Mouse (Mus musculus): ENCODE data around the gene 9330182O14Rik. TPM values are rescaled to one million over a fixed set of nuclear protein-coding genes. Genes with fewer than 3 reads are reported as not detected.

9330182O14Rik gene
- polyA plus RNA-seq, 1 experiment from 2014 or later = not detected

DNA sequence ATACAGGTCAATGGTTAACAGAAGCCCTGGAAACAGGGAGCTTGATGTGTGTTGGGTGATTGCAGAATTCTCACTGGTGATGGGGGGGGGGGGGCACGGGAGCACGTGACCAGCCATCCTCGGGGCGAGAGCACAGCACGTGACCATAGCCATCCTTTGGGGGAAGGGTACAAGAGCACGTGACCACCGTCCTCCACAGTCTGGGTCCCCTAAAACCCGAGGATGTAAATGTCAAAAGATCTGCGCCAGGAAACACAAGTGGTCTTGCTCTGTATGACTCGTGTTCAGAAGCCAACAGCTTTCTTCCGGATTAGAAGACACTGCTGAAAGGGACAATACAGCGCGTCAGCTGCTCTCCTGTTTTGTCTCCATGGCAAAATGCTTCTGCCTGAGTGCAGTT is 35.5 kb downstream of the 9330182O14Rik start:
- Histone ChIP-seq H3K4me2 (ENCODE audit: low read depth, low read length) (peak overlapping the region; percentile 40), H3K27me3 (replicated peaks; ENCODE audit: control insufficient read depth, insufficient read depth, low read length) (no peaks in the 10 kb centered on the region), H3K9me3 (ENCODE audit: control insufficient read depth, low read length) (no peaks in the 10 kb centered on the region), H3K4me1 (ENCODE audit: control insufficient read depth, insufficient read depth, low read length) (peaks cover 15% of the 10 kb centered on the region), H3K9ac (ENCODE audit: low read depth, low read length) (no peak overlapping the region), H3K36me3 (ENCODE audit: control insufficient read depth, insufficient read depth, low read length) (no peaks in the 10 kb centered on the region), H3K4me3 (ENCODE audit: low read depth, low read length) (peak overlapping the region; percentile 13; the same call in 1 of the 2 replicates), H3K27ac (replicated peaks; ENCODE audit: low read depth, low read length) (no peak overlapping the region)
- 34% methylated on average over 12 of the region's 13 CpGs for WGBS
- ATAC-seq (ENCODE audit: low read depth) (0 out of 2 replicates have a peak, but pooled peaks have one; percentile 4), DNase-seq (ENCODE audit: low spot score) (peak; percentile 61)

DNA sequence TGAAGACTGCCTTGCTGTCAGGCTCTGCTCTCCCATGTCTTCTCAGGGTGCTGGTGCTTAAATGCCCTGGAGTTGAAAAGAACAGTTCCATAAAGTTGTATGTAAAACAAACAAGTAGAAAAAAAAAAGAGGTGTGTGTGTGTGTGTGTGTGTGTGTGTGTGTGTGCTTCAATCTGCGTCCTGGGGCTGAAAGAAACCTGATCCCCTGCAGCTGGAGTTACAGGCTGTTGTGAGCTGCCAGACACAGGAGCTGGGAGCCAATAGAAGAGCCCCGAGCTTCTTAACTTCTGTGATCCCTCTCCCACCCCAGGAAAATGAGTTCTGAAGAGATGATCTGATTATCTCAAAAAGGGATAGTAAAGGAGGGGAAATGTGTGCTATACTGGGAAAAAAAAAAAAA is 45.3 kb downstream of the 9330182O14Rik start:
- no peaks in the 10 kb centered on the region for H3K36me3 ChIP-seq (ENCODE audit: control insufficient read depth, insufficient read depth, low read length)
- no peak overlapping the region for H3K27ac ChIP-seq (replicated peaks; ENCODE audit: low read depth, low read length)
- H3K4me1 ChIP-seq (ENCODE audit: control insufficient read depth, insufficient read depth, low read length) = peaks cover 3% of the 10 kb centered on the region; the same call in 1 of the 2 replicates
- 7% methylated on average over 2 of the region's 2 CpGs for WGBS
- H3K4me3 ChIP-seq (ENCODE audit: low read depth, low read length) = no peak overlapping the region
- ATAC-seq (ENCODE audit: low read depth) (0 out of 2 replicates have a peak, but pooled peaks have one; percentile 57), DNase-seq (ENCODE audit: low spot score) (peak; percentile 84)
- H3K4me2 ChIP-seq (ENCODE audit: low read depth, low read length) = no peak overlapping the region
- H3K9me3 ChIP-seq (ENCODE audit: control insufficient read depth, low read length) = no peaks in the 10 kb centered on the region
- H3K9ac ChIP-seq (ENCODE audit: low read depth, low read length) = no peak overlapping the region
- H3K27me3 ChIP-seq (replicated peaks; ENCODE audit: control insufficient read depth, insufficient read depth, low read length) = no peaks in the 10 kb centered on the region

DNA sequence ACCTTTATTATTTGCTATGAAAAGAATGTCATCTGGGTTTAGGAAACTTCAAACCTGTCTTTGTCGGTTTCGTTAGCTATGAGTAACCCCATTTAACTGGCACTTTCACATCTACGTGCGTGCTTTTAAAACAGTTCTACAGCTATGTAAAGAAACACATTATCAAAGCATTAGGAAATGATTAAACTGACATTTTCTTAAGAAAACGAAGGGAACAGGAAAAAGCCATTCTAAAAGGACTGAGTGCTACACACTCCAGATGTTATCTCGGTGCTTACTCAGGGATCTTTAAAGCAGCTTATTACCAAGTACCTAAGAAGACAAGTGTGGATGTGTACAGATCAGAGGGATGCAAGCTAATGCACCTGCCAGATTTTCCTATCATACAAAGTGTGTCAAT is 52.9 kb downstream of the 9330182O14Rik start:
- Histone ChIP-seq H3K9me3 (ENCODE audit: control insufficient read depth, low read length) (no peaks in the 10 kb centered on the region), H3K4me3 (ENCODE audit: low read depth, low read length) (no peak overlapping the region), H3K4me1 (ENCODE audit: control insufficient read depth, insufficient read depth, low read length) (no peaks in the 10 kb centered on the region), H3K9ac (ENCODE audit: low read depth, low read length) (no peak overlapping the region), H3K36me3 (ENCODE audit: control insufficient read depth, insufficient read depth, low read length) (no peaks in the 10 kb centered on the region), H3K27me3 (replicated peaks; ENCODE audit: control insufficient read depth, insufficient read depth, low read length) (no peaks in the 10 kb centered on the region), H3K4me2 (ENCODE audit: low read depth, low read length) (no peak overlapping the region), H3K27ac (replicated peaks; ENCODE audit: low read depth, low read length) (no peak overlapping the region)
- 53% methylated on average over 6 of the region's 6 CpGs for WGBS
- ATAC-seq (ENCODE audit: low read depth) (no peak), DNase-seq (ENCODE audit: low spot score) (no peak)

Small RNA genes lying within 50 kb of the gene (microRNA-seq; reads per million reads assigned to microRNA genes)
- not detected for gene Gm25958 (ENCODE audit: borderline number of aligned reads)
